Mouse (Mus musculus) hindbrain, embryonic 16.5 days (tissue): Measurements from ENCODE around the gene Samd4b. TPM values are rescaled to one million over a fixed set of nuclear protein-coding genes. Genes with fewer than 3 reads are reported as not detected.

Source experiments
- ATAC-seq: fragments of 200-750 bp; cut with Nextera tagmentation; 2 replicates; pipeline ENCODE4 v1.8.0; 2017; ENCODE audit warnings: moderate TSS enrichment, moderate library complexity
- H3K27ac ChIP-seq: fragments of 300-500 bp; sonication (generic); 2 replicates; pipeline ENCODE4 v1.5.1; 2014; ENCODE audit warnings: low read depth, mild to moderate bottlenecking, control low read depth, low read length, moderate library complexity
- H3K27me3 ChIP-seq: fragments of 300-500 bp; sonication (generic); replicated peaks from 2 replicates; pipeline ENCODE4 v1.6.1; 2014; ENCODE audit warnings: low read length; ENCODE audit not compliant: control insufficient read depth, insufficient read depth
- H3K36me3 ChIP-seq: fragments of 300-500 bp; sonication (generic); 2 replicates; pipeline ENCODE4 v1.6.1; 2014; ENCODE audit warnings: mild to moderate bottlenecking, low read length, moderate library complexity, mixed read lengths; ENCODE audit not compliant: control insufficient read depth, insufficient read depth
- H3K4me1 ChIP-seq: fragments of 300-500 bp; sonication (generic); 2 replicates; pipeline ENCODE4 v1.6.1; 2014; ENCODE audit warnings: low read depth, low read length; ENCODE audit not compliant: control insufficient read depth, insufficient read depth
- H3K4me2 ChIP-seq: fragments of 300-500 bp; sonication (generic); 2 replicates; pipeline ENCODE4 v1.6.1; 2014; ENCODE audit warnings: mild to moderate bottlenecking, low read length, control low read depth, moderate library complexity
- H3K4me3 ChIP-seq: fragments of 300-500 bp; sonication (generic); 2 replicates; pipeline ENCODE4 v1.5.1; 2014; ENCODE audit warnings: mild to moderate bottlenecking, low read length, control low read depth, moderate library complexity
- H3K9ac ChIP-seq: fragments of 300-500 bp; sonication (generic); 2 replicates; pipeline ENCODE4 v1.6.1; 2014; ENCODE audit warnings: low read depth, mild to moderate bottlenecking, control low read depth, low read length, moderate library complexity
- H3K9me3 ChIP-seq: fragments of 300-500 bp; sonication (generic); 2 replicates; pipeline ENCODE4 v1.6.1; 2014; ENCODE audit warnings: mild to moderate bottlenecking, low read length, moderate library complexity; ENCODE audit not compliant: control insufficient read depth
- WGBS: fragments of 180-500 bp; shearing (Covaris S2); extraction: QIAGEN DNeasy Blood & Tissue Kit; methylation state at CpG from one replicate; pipeline ENCODE4 v1.1.7; 2014; 5-methylcytosine and 5-hydroxymethylcytosine counted together
- polyA plus RNA-seq: library from polyadenylated mRNA; unstranded; fragments of >200 nt; fragmentation: Nextera tagmentation; extraction: Ambion mirVana; gene quantifications from 2 replicates; pipeline ENCODE4 v1.2.1, GENCODE M21; 2015

Gene Samd4b
- polyA plus RNA-seq, 1 experiment from 2014 or later = 11.1 TPM

- H3K4me3 ChIP-seq = no peak overlapping the region
- 0 out of 2 replicates have a peak, but pooled peaks have one; percentile 17 for ATAC-seq
- no peaks in the 10 kb centered on the region for H3K9me3 ChIP-seq
- 50% methylated on average over 4 of the region's 4 CpGs for WGBS
- H3K9ac ChIP-seq = no peak overlapping the region
- H3K4me2 ChIP-seq = no peak overlapping the region
- H3K36me3 ChIP-seq = peaks cover 14% of the 10 kb centered on the region; the same call in 1 of the 2 replicates
- no peaks in the 10 kb centered on the region for H3K4me1 ChIP-seq
- H3K27me3 ChIP-seq = no peaks in the 10 kb centered on the region
- H3K27ac ChIP-seq = no peak overlapping the region
Measured at GRCm38 (mm10) chr7:28558486-28558885, 39.5 kb downstream of the Samd4b start.

- Histone ChIP-seq H3K4me2 (no peak overlapping the region), H3K4me1 (no peaks in the 10 kb centered on the region), H3K9ac (no peak overlapping the region), H3K27me3 (no peaks in the 10 kb centered on the region), H3K36me3 (peaks cover 12% of the 10 kb centered on the region; the same call in 1 of the 2 replicates), H3K4me3 (no peak overlapping the region), H3K27ac (no peak overlapping the region), H3K9me3 (no peaks in the 10 kb centered on the region)
- 79% methylated on average over 6 of the region's 6 CpGs for WGBS
- ATAC-seq = no peak
Measured at GRCm38 (mm10) chr7:28557708-28558107, 40.2 kb downstream of the Samd4b start.

DNA sequence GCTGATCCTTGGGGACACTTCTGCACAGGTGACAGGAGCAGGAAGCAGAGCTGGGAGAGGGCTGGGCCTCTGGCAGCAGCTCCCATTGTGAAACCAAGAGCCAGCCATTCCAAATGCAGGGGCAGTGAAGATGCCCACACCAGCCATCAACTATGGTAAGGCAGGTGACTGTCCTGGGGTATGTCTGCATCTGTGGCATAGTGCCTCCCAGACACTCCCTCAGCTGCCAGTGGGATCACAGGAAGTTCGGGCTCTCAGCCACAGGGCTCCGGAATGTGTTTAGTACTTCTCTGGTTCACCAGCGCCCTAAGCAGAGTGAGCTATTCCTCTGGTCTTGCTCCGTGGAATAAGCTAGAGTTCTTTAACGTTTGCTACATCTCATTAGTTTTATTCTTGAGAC lies 40.9 kb downstream of the Samd4b start:
- no peak overlapping the region for H3K4me3 ChIP-seq
- no peak overlapping the region; the same call in 1 of the 2 replicates for H3K9ac ChIP-seq
- peaks cover 12% of the 10 kb centered on the region; the same call in 1 of the 2 replicates for H3K36me3 ChIP-seq
- ATAC-seq = no peak
- no peak overlapping the region for H3K4me2 ChIP-seq
- H3K27ac ChIP-seq = no peak overlapping the region
- H3K4me1 ChIP-seq = no peaks in the 10 kb centered on the region
- no peaks in the 10 kb centered on the region for H3K27me3 ChIP-seq
- H3K9me3 ChIP-seq = no peaks in the 10 kb centered on the region
- WGBS = 81% methylated on average over 5 of the region's 5 CpGs

GRCm38 (mm10) chr7:28555939-28556535 lies 41.9 kb downstream of the Samd4b start:
- ATAC-seq = no peak
- Histone ChIP-seq H3K9me3 (no peaks in the 10 kb centered on the region), H3K36me3 (peaks cover 12% of the 10 kb centered on the region; the same call in 1 of the 2 replicates), H3K4me1 (no peaks in the 10 kb centered on the region), H3K9ac (no peak overlapping the region), H3K4me2 (no peak overlapping the region), H3K4me3 (no peak overlapping the region), H3K27ac (no peak overlapping the region), H3K27me3 (no peaks in the 10 kb centered on the region)
- 23% methylated on average over 5 of the region's 5 CpGs for WGBS

DNA sequence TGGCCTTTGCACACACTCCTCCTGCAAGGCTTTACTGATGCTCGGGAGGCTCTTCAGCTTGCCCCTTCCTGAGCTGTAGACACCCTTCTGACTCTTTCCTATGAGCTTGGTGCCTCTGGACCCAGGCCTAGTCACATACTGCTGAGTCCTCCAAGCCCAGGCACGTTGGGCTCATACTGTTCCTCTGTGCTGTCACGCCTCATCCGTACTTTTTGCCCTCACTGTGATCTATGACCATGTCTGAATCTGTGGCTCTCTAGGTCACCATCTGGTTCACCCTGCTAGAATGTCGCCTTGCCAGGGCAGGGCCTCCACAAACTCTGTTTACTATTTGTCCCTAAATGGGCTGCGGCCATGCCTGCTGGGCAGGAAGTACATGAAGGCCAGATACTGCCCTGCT lies 44.9 kb downstream of the Samd4b start:
- no peaks in the 10 kb centered on the region for H3K4me1 ChIP-seq
- H3K9ac ChIP-seq = no peak overlapping the region
- no peak for ATAC-seq
- WGBS = 92% methylated on average over 6 of the region's 6 CpGs
- H3K4me2 ChIP-seq = no peak overlapping the region
- H3K9me3 ChIP-seq = no peaks in the 10 kb centered on the region
- no peak overlapping the region for H3K27ac ChIP-seq
- H3K4me3 ChIP-seq = no peak overlapping the region
- H3K27me3 ChIP-seq = no peaks in the 10 kb centered on the region
- H3K36me3 ChIP-seq = no peaks in the 10 kb centered on the region

DNA sequence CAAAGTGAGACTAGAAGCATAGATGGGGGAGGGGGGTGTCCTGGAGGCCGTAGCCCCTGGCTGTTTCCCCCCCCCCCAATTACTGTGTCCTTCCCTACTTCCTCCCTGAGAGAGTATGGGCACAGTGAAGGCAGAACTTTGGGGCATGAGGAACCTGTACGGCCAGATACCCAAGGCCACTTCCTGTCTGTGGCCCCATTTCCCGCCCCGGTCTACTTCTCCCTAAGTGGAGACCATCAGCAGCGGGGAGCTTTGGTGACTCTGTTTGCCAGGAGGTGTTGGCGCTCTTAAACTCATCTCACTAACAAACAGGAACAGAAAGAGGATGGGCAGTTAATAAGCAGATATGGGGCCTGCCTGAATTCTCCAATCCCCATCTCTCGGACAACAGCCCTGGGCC lies 50.3 kb downstream of the Samd4b start:
- no peak overlapping the region for H3K4me3 ChIP-seq
- H3K4me2 ChIP-seq = no peak overlapping the region
- 71% methylated on average over 7 of the region's 7 CpGs for WGBS
- ATAC-seq = no peak
- no peak overlapping the region for H3K9ac ChIP-seq
- H3K36me3 ChIP-seq = no peaks in the 10 kb centered on the region
- H3K4me1 ChIP-seq = peaks cover 15% of the 10 kb centered on the region
- H3K27me3 ChIP-seq = peaks cover 20% of the 10 kb centered on the region
- H3K9me3 ChIP-seq = no peaks in the 10 kb centered on the region
- no peak overlapping the region for H3K27ac ChIP-seq

- Histone ChIP-seq H3K36me3 (no peaks in the 10 kb centered on the region), H3K4me1 (peaks cover 15% of the 10 kb centered on the region), H3K9me3 (no peaks in the 10 kb centered on the region), H3K9ac (peak within 1 kb of the TSS; percentile 52), H3K4me3 (peak within 1 kb of the TSS; percentile 32), H3K4me2 (peak within 1 kb of the TSS; percentile 56), H3K27me3 (peaks cover 20% of the 10 kb centered on the region), H3K27ac (no peak within 1 kb of the TSS)
- 3% methylated on average over 5 of the region's 5 CpGs for WGBS
- no peak for ATAC-seq
Measured at GRCm38 (mm10) chr7:28547154-28547553, 50.8 kb downstream of the Samd4b start, which contains the start of gene Nccrp1. TSS of gene Nccrp1 (minus strand) at chr7:28547254.

DNA sequence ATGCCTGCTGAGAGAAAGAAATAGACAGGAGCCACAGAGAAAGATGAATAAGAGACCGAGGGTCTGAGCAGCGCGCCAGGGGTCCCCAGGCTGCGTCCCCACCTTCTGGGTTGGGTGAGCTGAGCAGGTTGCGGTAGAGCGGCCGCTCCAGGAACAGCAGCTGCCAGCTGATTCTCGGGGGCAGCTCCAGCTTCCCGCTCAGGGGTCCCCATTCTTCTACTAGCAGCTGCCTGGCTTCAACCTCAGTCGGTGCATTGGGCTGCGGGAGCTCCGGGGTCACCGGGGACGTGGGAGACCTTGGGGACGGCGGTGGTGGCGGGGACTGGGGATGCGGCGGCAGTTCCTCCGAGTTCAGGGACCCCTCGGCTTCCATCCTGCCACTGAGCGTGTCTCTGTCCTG lies 51.3 kb downstream of the Samd4b start:
- Histone ChIP-seq H3K4me1 (peaks cover 15% of the 10 kb centered on the region), H3K36me3 (no peaks in the 10 kb centered on the region), H3K27me3 (peaks cover 20% of the 10 kb centered on the region), H3K9ac (peak overlapping the region; percentile 52), H3K4me2 (peak overlapping the region; percentile 56), H3K4me3 (peak overlapping the region; percentile 32), H3K27ac (no peak overlapping the region), H3K9me3 (no peaks in the 10 kb centered on the region)
- ATAC-seq = 0 out of 2 replicates have a peak, but pooled peaks have one; percentile 25
- WGBS = under 1% methylated on average over 21 of the region's 22 CpGs

DNA sequence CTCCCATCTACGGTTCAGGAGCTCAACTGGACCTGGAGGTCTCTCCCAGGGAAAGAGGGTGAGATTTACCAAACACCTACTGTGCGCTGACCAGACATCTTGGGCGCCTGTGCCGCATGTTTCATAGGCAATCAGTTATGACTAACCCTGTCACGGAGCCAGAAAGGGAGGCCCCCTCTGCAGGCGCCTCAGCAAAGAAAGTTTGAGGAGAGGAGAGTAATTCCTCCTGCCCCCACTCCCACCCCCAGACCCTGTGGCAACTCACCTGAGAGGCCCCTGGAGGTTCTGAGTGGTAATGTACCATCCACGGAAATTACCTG lies 52.1 kb downstream of the Samd4b start:
- Histone ChIP-seq H3K4me2 (no peak overlapping the region), H3K27ac (no peak overlapping the region), H3K9me3 (no peaks in the 10 kb centered on the region), H3K27me3 (peaks cover 20% of the 10 kb centered on the region), H3K36me3 (no peaks in the 10 kb centered on the region), H3K4me3 (no peak overlapping the region), H3K9ac (no peak overlapping the region), H3K4me1 (peaks cover 15% of the 10 kb centered on the region)
- ATAC-seq = no peak
- WGBS = 45% methylated on average over 7 of the region's 7 CpGs
